Mouse (Mus musculus) hindbrain, embryonic 16.5 days (tissue): Measurements from ENCODE around the gene Tcf12. TPM values are rescaled to one million over a fixed set of nuclear protein-coding genes. Genes with fewer than 3 reads are reported as not detected.
A peak's percentile ranks its signal among the peaks of the same experiment; 100 is the strongest.

Experiments used
- ATAC-seq: fragments of 200-750 bp; cut with Nextera tagmentation; 2 replicates; pipeline ENCODE4 v1.8.0; 2017; ENCODE audit warnings: moderate TSS enrichment, moderate library complexity
- H3K27ac ChIP-seq: fragments of 300-500 bp; sonication (generic); 2 replicates; pipeline ENCODE4 v1.5.1; 2014; ENCODE audit warnings: low read depth, mild to moderate bottlenecking, control low read depth, low read length, moderate library complexity
- H3K27me3 ChIP-seq: fragments of 300-500 bp; sonication (generic); replicated peaks from 2 replicates; pipeline ENCODE4 v1.6.1; 2014; ENCODE audit warnings: low read length; ENCODE audit not compliant: control insufficient read depth, insufficient read depth
- H3K36me3 ChIP-seq: fragments of 300-500 bp; sonication (generic); 2 replicates; pipeline ENCODE4 v1.6.1; 2014; ENCODE audit warnings: mild to moderate bottlenecking, low read length, moderate library complexity, mixed read lengths; ENCODE audit not compliant: control insufficient read depth, insufficient read depth
- H3K4me1 ChIP-seq: fragments of 300-500 bp; sonication (generic); 2 replicates; pipeline ENCODE4 v1.6.1; 2014; ENCODE audit warnings: low read depth, low read length; ENCODE audit not compliant: control insufficient read depth, insufficient read depth
- H3K4me2 ChIP-seq: fragments of 300-500 bp; sonication (generic); 2 replicates; pipeline ENCODE4 v1.6.1; 2014; ENCODE audit warnings: mild to moderate bottlenecking, low read length, control low read depth, moderate library complexity
- H3K4me3 ChIP-seq: fragments of 300-500 bp; sonication (generic); 2 replicates; pipeline ENCODE4 v1.5.1; 2014; ENCODE audit warnings: mild to moderate bottlenecking, low read length, control low read depth, moderate library complexity
- H3K9ac ChIP-seq: fragments of 300-500 bp; sonication (generic); 2 replicates; pipeline ENCODE4 v1.6.1; 2014; ENCODE audit warnings: low read depth, mild to moderate bottlenecking, control low read depth, low read length, moderate library complexity
- H3K9me3 ChIP-seq: fragments of 300-500 bp; sonication (generic); 2 replicates; pipeline ENCODE4 v1.6.1; 2014; ENCODE audit warnings: mild to moderate bottlenecking, low read length, moderate library complexity; ENCODE audit not compliant: control insufficient read depth
- WGBS: fragments of 180-500 bp; shearing (Covaris S2); extraction: QIAGEN DNeasy Blood & Tissue Kit; methylation state at CpG from one replicate; pipeline ENCODE4 v1.1.7; 2014; 5-methylcytosine and 5-hydroxymethylcytosine counted together
- polyA plus RNA-seq: library from polyadenylated mRNA; unstranded; fragments of >200 nt; fragmentation: Nextera tagmentation; extraction: Ambion mirVana; gene quantifications from 2 replicates; pipeline ENCODE4 v1.2.1, GENCODE M21; 2015

Gene Tcf12
- polyA plus RNA-seq, 1 experiment from 2014 or later = 56.8 TPM

DNA sequence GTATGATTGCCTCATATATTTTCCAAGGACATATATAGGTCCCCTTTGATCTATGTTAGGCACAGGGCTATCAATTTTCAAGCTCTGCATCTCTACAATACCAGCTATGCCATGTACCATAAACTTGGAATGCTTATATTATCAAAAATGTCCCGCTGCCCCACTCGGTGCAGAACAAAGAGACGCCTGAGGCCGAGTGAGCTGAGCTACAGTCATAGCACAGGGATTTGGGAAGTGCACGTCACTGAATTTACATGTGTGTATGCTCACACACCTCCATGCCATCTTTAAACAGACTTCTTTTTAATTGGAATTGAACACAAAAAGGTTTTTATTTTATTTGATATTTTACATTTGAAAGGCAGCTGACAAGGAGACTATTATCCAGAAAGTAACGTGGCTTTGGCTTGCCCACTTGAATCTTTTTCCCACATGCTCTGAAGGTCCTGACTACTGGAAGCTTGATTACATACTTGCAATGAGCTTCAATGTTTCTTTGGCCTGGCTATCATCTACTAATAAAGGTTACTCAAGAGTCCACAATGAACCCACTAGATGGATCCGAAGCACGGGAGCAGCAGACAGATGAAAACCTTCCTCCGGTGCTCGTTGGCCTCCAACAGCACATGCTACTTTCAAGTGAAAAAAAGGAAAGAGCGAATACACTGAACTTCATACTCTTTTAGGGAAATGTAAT lies 217.3 kb downstream of the Tcf12 start:
- peak overlapping the region; percentile 59 for H3K27ac ChIP-seq
- no peaks in the 10 kb centered on the region for H3K27me3 ChIP-seq
- ATAC-seq = peak; percentile 66
- H3K36me3 ChIP-seq = no peaks in the 10 kb centered on the region
- H3K9ac ChIP-seq = peak overlapping the region; percentile 52
- WGBS = 14% methylated on average over 11 of the region's 11 CpGs
- peak overlapping the region; percentile 49 for H3K4me2 ChIP-seq
- H3K4me3 ChIP-seq = peak overlapping the region; percentile 32
- no peaks in the 10 kb centered on the region for H3K9me3 ChIP-seq
- peaks cover 12% of the 10 kb centered on the region for H3K4me1 ChIP-seq

GRCm38 (mm10) chr9:71888450-71888849 lies 223.2 kb downstream of the Tcf12 start:
- 24% methylated on average over 5 of the region's 5 CpGs for WGBS
- no peak overlapping the region for H3K27ac ChIP-seq
- no peaks in the 10 kb centered on the region for H3K27me3 ChIP-seq
- H3K4me1 ChIP-seq = peaks cover 5% of the 10 kb centered on the region
- H3K36me3 ChIP-seq = no peaks in the 10 kb centered on the region
- ATAC-seq = no peak
- peak overlapping the region; percentile 27; the same call in 1 of the 2 replicates for H3K9ac ChIP-seq
- H3K4me3 ChIP-seq = no peak overlapping the region
- H3K4me2 ChIP-seq = peak overlapping the region; percentile 1; the same call in 1 of the 2 replicates
- H3K9me3 ChIP-seq = no peaks in the 10 kb centered on the region

DNA sequence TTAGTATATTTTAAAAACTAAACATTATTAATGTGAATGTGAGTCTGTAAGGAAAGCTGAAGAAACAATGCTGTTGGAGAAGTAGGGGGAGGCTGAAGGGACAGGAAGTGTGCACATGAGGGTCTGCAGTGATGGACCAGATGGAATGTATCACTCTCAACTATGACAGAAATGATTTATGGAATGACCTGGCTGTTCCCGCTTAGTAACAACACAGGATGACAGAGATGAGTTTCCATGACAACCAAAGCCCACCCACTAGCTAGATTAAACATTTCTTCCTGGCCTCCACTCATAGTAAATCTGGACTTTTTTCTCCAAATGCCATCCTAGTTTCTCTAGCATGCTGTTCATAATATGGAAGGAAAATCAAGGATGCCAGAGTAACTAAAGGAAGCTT lies 231.0 kb downstream of the Tcf12 start:
- Histone ChIP-seq H3K4me1 (peaks cover 6% of the 10 kb centered on the region), H3K27ac (no peak overlapping the region), H3K27me3 (no peaks in the 10 kb centered on the region), H3K9ac (no peak overlapping the region), H3K4me3 (no peak overlapping the region), H3K4me2 (no peak overlapping the region), H3K36me3 (0 out of 2 replicates have a peak, but pooled peaks cover 4% of the 10 kb centered on the region), H3K9me3 (no peaks in the 10 kb centered on the region)
- 13% methylated on average over 1 of the region's 1 CpGs for WGBS
- no peak for ATAC-seq

DNA sequence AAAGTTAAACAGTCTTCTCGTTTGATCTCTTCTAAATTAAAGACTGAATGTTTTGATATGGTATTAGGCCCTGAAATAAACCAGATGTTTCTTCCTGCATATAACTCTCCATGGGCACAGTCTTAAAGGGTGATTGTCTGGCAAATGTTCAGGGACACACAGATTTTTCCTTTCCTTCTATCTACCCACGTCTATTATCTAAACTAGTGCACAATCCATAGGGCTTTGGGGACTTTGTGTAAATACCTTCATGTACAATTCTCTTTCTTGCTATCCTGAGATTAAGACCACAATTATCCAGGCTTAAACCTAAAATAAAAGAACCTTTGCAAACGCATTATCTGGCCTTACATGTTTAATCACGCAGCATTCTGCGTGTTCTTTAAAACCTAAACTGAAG lies 231.7 kb downstream of the Tcf12 start:
- Histone ChIP-seq H3K27me3 (no peaks in the 10 kb centered on the region), H3K9me3 (no peaks in the 10 kb centered on the region), H3K4me3 (no peak overlapping the region), H3K36me3 (0 out of 2 replicates have a peak, but pooled peaks cover 4% of the 10 kb centered on the region), H3K4me1 (peaks cover 6% of the 10 kb centered on the region), H3K27ac (peak overlapping the region; percentile 59; the same call in 1 of the 2 replicates), H3K4me2 (no peak overlapping the region), H3K9ac (no peak overlapping the region)
- no peak for ATAC-seq
- 14% methylated on average over 5 of the region's 5 CpGs for WGBS

GRCm38 (mm10) chr9:71879415-71879814 lies 232.3 kb downstream of the Tcf12 start:
- peak; percentile 85 for ATAC-seq
- Histone ChIP-seq H3K4me1 (peaks cover 6% of the 10 kb centered on the region), H3K4me2 (no peak overlapping the region), H3K9me3 (no peaks in the 10 kb centered on the region), H3K36me3 (0 out of 2 replicates have a peak, but pooled peaks cover 8% of the 10 kb centered on the region), H3K9ac (no peak overlapping the region), H3K27me3 (no peaks in the 10 kb centered on the region), H3K4me3 (no peak overlapping the region), H3K27ac (0 out of 2 replicates have a peak overlapping the region, but pooled peaks have one; percentile 7)
- WGBS = 15% methylated on average over 2 of the region's 2 CpGs

- Histone ChIP-seq H3K9me3 (no peaks in the 10 kb centered on the region), H3K27me3 (no peaks in the 10 kb centered on the region), H3K4me2 (no peak overlapping the region), H3K4me3 (no peak overlapping the region), H3K36me3 (0 out of 2 replicates have a peak, but pooled peaks cover 8% of the 10 kb centered on the region), H3K9ac (no peak overlapping the region), H3K4me1 (peaks cover 6% of the 10 kb centered on the region), H3K27ac (peak overlapping the region; percentile 51; the same call in 1 of the 2 replicates)
- WGBS = 68% methylated on average over 3 of the region's 3 CpGs
- ATAC-seq = no peak
Measured at GRCm38 (mm10) chr9:71877867-71878266, 233.8 kb downstream of the Tcf12 start.

GRCm38 (mm10) chr9:71874761-71875160 lies 236.9 kb downstream of the Tcf12 start:
- no peak for ATAC-seq
- 77% methylated on average over 2 of the region's 2 CpGs for WGBS
- Histone ChIP-seq H3K9me3 (no peaks in the 10 kb centered on the region), H3K36me3 (0 out of 2 replicates have a peak, but pooled peaks cover 8% of the 10 kb centered on the region), H3K27ac (no peak overlapping the region), H3K4me2 (no peak overlapping the region), H3K27me3 (no peaks in the 10 kb centered on the region), H3K4me1 (no peaks in the 10 kb centered on the region), H3K4me3 (no peak overlapping the region), H3K9ac (no peak overlapping the region)

- WGBS = 81% methylated on average over 3 of the region's 3 CpGs
- Histone ChIP-seq H3K4me3 (no peak overlapping the region), H3K36me3 (0 out of 2 replicates have a peak, but pooled peaks cover 8% of the 10 kb centered on the region)
Measured at GRCm38 (mm10) chr9:71874035-71874572, 237.6 kb downstream of the Tcf12 start.

DNA sequence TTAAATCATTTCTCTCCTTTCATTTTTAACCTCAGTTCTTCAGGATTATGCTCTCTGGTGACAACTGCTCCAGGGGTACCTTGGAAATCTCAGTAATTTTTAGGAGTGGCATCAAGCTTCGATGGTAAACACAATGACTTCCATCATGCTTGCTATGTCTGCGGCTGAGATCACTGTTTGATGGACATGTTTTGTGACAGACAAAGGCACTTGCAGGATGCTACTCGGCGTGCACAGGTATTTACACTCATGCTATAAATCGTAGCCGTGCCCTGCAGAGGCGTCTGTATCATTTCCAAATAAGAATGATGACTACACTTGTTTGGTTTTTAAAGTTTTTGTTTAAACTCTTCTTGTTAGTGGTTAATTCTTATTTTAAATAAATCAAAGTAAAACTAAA lies 248.3 kb downstream of the Tcf12 start:
- no peak overlapping the region for H3K4me3 ChIP-seq
- H3K9ac ChIP-seq = no peak overlapping the region
- ATAC-seq = no peak
- 73% methylated on average over 7 of the region's 7 CpGs for WGBS
- no peaks in the 10 kb centered on the region for H3K4me1 ChIP-seq
- peaks cover 7% of the 10 kb centered on the region; the same call in 1 of the 2 replicates for H3K36me3 ChIP-seq
- no peak overlapping the region for H3K4me2 ChIP-seq
- no peak overlapping the region for H3K27ac ChIP-seq
- H3K27me3 ChIP-seq = no peaks in the 10 kb centered on the region
- no peaks in the 10 kb centered on the region for H3K9me3 ChIP-seq

More at GRCm38 (mm10) chr9:71874035-71874572, 237.6 kb downstream of the Tcf12 start:
- ATAC-seq = no peak
- Histone ChIP-seq H3K9ac (no peak overlapping the region), H3K4me2 (no peak overlapping the region), H3K9me3 (no peaks in the 10 kb centered on the region), H3K27ac (no peak overlapping the region), H3K27me3 (no peaks in the 10 kb centered on the region), H3K4me1 (no peaks in the 10 kb centered on the region)
